Mouse (Mus musculus) v-Abl transformed pro-B cells (cell line): ENCODE measurements at regions not wholly inside any gene's neighbourhood (a gene's known extent, or its start where the extent isn't known, plus 50 kb on each side); places are given as distances from the start of the nearest gene placed in this dataset.
"Not testable (repeated sequence)": the region's sequence is repeated elsewhere in the genome, so short reads cannot be mapped to it uniquely, and the experiment has no call there.

Experiments
- in situ Hi-C, 2 experiments: fragments of 400-800 bp; cut with MboI; formaldehyde crosslinking; loops; one replicate each; pipeline ENCODE4 v1.15.1; 2025; ENCODE audit not compliant: unreplicated experiment in 2 of 2

DNA sequence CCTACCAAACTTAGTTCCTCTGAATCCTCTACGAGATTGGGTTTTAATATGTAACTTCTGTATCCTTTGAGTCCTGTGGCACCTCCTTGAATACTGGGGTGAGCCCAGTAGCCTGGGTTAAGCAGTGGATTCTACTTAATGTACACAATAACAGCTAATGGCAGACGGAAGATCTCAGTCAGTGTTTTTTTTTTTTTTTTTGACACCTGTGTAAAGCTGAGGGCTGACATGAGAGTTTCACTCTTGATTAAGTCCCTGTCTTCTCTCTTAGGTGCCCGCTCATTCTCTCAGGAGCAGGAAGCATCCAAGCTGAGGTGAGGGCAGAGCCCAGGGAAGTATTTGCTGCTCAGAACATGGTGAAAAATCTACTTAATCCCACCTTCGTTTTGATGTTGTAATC lies 133.0 kb downstream of the Tsen15 start:
- in situ Hi-C loops: no loop called here

DNA sequence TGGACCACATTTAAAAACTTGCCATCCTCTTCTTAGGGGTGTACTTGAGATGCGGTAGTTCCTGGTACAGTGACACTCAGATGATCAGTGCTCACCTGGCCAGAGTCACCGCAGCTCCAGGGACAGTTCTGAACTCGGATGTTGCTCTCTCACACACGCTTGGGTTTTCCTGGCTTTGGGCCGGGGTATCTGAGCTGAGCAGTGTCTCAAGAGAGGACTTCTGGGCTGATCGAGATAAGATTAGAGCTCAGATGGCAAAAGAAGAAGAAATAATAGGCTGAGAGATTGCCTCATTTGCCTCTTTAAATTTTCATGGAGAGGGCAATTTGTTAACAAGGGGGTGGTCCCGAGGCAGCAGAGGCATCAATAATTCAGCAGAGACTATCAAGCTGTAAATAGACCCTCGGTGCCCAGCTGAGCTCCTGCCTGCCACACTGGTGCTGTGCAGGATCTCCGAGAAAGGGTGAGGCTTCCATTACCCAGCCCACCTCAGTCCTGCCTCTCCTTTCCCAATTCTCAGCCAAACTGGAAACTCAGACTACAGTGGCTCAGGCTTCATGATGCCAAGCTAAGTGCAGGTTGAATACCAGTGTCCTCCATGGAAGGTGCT lies 133.7 kb downstream of the Tsen15 start:
- in situ Hi-C loops: no loop called here

GRCm38 (mm10) chr1:152241026-152241425 lies 145.5 kb downstream of the Tsen15 start:
- in situ Hi-C loops: no loop called here

DNA sequence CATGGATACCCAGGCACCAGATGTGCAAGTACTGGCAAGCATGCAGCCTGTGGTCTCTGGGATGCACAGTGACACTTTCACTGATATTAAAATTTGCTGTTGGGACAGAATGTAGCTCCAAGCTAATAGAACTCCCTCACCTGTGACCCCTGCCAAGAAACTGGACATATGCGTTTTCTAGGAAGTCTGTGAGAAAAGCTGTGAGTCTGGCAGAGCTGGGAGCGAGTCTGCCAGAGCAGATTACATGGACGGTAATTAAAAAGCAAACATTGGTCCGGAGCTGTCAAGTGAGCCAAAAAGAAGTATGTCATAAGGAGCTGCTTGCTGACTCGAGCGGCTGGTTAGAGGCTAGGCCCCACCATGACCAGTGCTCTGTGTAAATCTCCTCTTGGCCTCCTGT lies 147.1 kb downstream of the Tsen15 start:
- in situ Hi-C loops: no loop called here

DNA sequence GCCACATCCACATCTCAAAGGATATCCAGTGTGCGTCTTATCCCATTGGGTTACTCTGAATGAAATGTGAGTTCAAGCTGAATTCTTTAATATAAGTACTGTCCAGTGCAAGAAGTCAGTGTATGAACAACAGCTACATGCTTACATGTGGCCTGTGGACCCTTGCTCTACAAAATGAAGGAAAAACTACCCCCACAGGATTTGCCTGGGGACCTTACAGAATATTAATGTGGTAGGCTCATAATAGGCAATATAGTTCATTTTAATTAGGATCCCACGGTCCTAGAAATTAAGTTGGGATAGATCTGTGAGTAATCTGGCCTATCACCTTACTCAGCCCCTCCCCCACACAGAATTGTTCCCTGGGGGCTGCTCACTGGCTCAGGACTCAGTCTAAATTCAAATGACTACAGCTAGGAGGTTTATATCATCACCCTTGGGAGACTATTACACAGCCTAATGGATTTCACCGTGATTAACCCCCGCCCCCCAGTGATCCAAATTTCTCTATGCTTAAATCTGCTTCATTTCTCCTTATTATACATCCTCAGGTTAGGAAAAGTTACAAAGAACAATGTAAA lies 145.4 kb upstream of the 1700025G04Rik start:
- in situ Hi-C loops: no loop called here

- in situ Hi-C loops: no loop called here
These were observed 144.8 kb upstream of the 1700025G04Rik start for GRCm38 (mm10) chr1:152234716-152235115.

- in situ Hi-C loops: no loop called here
These were observed 141.8 kb upstream of the 1700025G04Rik start for GRCm38 (mm10) chr1:152231717-152232202.

GRCm38 (mm10) chr1:152229709-152230108 lies 139.8 kb upstream of the 1700025G04Rik start:
- in situ Hi-C loops: no loop called here

DNA sequence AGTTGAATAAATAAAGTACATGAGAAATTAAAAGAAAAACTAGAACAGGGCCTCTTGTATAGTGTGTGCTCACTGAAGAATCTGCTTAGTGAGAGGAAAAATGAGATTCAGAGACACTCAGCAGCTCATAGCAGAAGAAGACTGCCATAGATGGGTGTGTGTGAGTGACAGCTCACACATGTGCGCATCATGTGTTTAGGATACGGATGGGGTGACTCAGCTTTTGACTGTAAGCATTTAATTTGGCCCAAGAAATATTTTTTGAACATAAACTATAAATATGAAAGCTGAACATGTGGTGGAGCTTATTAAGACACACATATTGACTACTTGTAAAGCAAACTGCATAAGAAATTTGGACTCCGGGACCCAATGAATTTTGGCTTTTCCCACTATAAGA lies 136.1 kb upstream of the 1700025G04Rik start:
- in situ Hi-C loops: no loop called here

DNA sequence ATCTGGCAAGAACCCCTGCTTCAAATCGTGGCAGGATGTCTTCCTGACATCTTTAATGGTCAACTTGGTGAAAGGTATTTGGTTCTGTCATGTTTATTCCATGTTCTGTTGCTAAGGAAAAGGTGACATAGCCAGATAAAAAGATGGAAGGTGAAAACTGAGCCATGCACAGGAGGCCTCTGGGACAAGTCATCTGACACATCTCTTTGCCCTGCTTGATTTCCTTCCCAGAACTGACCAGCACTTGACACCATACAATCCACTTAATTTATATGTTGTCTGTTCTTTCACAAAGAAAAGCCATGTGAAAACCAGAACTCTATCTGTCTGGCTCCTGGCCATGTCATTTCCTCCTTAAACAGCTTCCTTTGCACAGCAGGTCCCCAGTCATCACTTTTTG lies 133.7 kb upstream of the 1700025G04Rik start:
- in situ Hi-C loops: no loop called here

GRCm38 (mm10) chr1:152220804-152221565 lies 131.1 kb upstream of the 1700025G04Rik start:
- in situ Hi-C loops: no loop called here

GRCm38 (mm10) chr1:152219752-152220151 lies 129.8 kb upstream of the 1700025G04Rik start:
- in situ Hi-C loops: not testable (repeated sequence)

DNA sequence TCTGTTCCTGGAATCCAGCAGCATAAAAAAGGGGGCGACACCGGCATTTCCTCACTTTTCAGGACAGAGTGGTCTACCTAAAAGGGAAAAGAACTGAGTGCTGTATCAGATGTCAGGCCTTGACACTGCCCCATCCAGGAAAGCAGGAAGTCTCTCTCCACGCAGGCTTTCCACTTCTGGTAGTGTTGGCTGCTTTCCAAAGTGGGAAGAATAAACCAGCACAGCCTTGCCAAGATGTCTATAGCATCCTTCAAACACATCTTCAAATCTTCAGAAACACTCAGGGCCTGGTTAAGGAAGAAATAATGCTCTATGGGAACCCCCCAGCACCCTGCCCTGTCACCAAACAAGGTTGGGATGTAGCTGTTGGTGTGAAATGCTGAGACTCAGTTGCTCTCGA lies 127.5 kb upstream of the 1700025G04Rik start:
- in situ Hi-C loops: no loop called here

DNA sequence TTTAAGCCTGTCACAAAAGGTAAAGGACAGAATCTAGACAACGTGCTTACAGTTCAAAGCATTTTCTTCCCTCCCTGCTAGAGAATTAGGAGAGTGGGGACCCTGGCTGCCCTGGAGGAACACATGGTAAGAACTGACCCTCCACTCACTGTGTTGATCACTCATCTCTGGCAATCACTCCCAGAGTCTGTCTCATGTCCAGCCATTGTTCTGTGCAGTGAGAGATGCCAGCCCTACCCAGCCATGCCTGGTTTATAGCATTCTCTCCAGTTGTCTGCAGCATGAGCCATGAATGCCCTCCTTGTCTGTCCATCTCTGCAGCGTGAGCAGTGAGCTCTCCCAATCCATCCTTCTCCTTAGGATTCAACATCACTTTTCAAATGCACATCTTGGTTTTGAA lies 124.5 kb upstream of the 1700025G04Rik start:
- in situ Hi-C loops: no loop called here

DNA sequence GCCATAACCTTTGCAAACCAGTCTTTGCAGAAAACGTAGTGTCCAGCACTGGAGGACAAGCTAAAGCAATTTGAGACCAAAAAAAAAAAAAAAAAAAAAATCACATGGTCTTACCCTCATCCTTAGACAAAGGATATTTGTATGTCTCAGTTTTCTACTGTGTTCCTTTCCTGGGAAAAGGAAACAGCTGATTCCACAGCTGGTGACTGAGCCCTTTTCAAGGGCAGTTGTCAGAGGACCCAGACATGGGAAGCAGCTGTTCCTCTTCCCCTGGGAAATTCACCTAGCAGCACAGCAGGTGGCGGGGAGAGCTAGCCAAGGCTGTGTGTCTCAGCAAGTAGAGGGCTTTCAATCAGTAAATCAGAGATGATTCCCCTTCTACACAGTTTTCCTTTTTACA lies 113.3 kb upstream of the 1700025G04Rik start:
- in situ Hi-C loops: no loop called here

- in situ Hi-C loops: no loop called here
These were observed 98.8 kb upstream of the 1700025G04Rik start for GRCm38 (mm10) chr1:152188700-152189099.

GRCm38 (mm10) chr1:152184956-152185355 lies 95.0 kb upstream of the 1700025G04Rik start:
- in situ Hi-C loops: no loop called here

GRCm38 (mm10) chr1:152176267-152176970 lies 86.5 kb upstream of the 1700025G04Rik start:
- in situ Hi-C loops: no loop called here

GRCm38 (mm10) chr1:152175691-152176090 lies 85.8 kb upstream of the 1700025G04Rik start:
- in situ Hi-C loops: no loop called here

DNA sequence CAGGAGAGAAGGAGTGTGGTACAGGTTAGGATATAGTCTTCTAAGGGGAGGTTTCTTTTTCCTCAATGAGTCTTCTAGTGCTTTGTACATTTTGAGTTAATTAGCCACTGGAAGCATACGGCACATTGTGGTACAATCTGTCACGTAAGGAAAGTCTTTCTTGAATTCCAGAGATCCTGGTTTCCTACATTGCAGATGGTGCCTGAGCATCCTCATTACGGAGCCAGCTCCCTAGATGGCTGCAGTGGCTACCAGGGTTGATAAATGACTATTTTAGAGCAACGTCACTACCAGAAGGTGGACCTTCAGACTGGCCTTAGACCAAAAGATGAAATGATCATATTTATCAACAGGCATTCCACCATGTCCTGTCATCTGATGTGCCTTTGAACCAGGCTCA lies 84.5 kb upstream of the 1700025G04Rik start:
- in situ Hi-C loops: no loop called here
